Mouse (Mus musculus) liver, postnatal 0 days (tissue): ENCODE results near the gene Rab11a. TPM values are rescaled to one million over a fixed set of nuclear protein-coding genes. Genes with fewer than 3 reads are reported as not detected.
"Not testable (repeated sequence)": the region's sequence is repeated elsewhere in the genome, so short reads cannot be mapped to it uniquely, and the experiment has no call there.

ENCODE experiments used
- ATAC-seq: fragments of 200-750 bp; cut with Nextera tagmentation; 2 replicates; pipeline ENCODE4 v1.8.0; 2017; ENCODE audit warnings: mild to moderate bottlenecking, moderate library complexity
- DNase-seq: peaks from one replicate; pipeline ENCODE4 v3.0.0-alpha.2; 2016
- H3K27ac ChIP-seq: fragments of 300-500 bp; sonication (generic); 2 replicates; pipeline ENCODE4 v1.5.1; 2014; ENCODE audit warnings: antibody characterized with exemption, moderate library complexity, mild to moderate bottlenecking, low read depth
- H3K27me3 ChIP-seq: fragments of 300-500 bp; sonication (generic); 2 replicates; pipeline ENCODE4 v1.6.1; 2014; ENCODE audit warnings: low read length, control low read depth, mixed read lengths; ENCODE audit not compliant: insufficient read depth
- H3K36me3 ChIP-seq: fragments of 300-500 bp; sonication (generic); replicated peaks from 2 replicates; pipeline ENCODE4 v1.6.1; 2014; ENCODE audit warnings: mild to moderate bottlenecking, control low read depth, low read length, moderate library complexity, mixed read lengths; ENCODE audit not compliant: insufficient read depth
- H3K4me1 ChIP-seq: fragments of 300-500 bp; sonication (generic); 2 replicates; pipeline ENCODE4 v1.6.1; 2014; ENCODE audit warnings: antibody characterized with exemption, mild to moderate bottlenecking, control low read depth; ENCODE audit not compliant: insufficient read depth
- H3K4me2 ChIP-seq: fragments of 300-500 bp; sonication (generic); 2 replicates; pipeline ENCODE4 v1.6.1; 2014; ENCODE audit warnings: low read depth, mild to moderate bottlenecking, low read length, moderate library complexity, mixed read lengths
- H3K4me3 ChIP-seq: fragments of 300-500 bp; sonication (generic); 2 replicates; pipeline ENCODE4 v1.5.1; 2014; ENCODE audit warnings: low read depth, low read length
- H3K9ac ChIP-seq: fragments of 300-500 bp; sonication (generic); replicated peaks from 2 replicates; pipeline ENCODE4 v1.6.1; 2014; ENCODE audit warnings: mild to moderate bottlenecking, moderate library complexity
- H3K9me3 ChIP-seq: fragments of 300-500 bp; sonication (generic); 2 replicates; pipeline ENCODE4 v1.6.1; 2016; ENCODE audit warnings: mild to moderate bottlenecking, control low read depth, low read length, mixed read lengths
- CTCF ChIP-seq: sonication (generic); IDR thresholded peaks from 2 replicates; pipeline ENCODE4 v1.5.1; 2016; ENCODE audit warnings: antibody characterized with exemption, low read depth
- EP300 ChIP-seq: IDR thresholded peaks from 2 replicates; pipeline ENCODE4 v1.6.1; 2016; ENCODE audit warnings: antibody characterized with exemption, low read depth, mild to moderate bottlenecking
- WGBS: fragments of 180-500 bp; shearing (Covaris S2); extraction: QIAGEN DNeasy Blood & Tissue Kit; methylation state at CpG from one replicate; pipeline ENCODE4 v1.1.7; 2014; ENCODE audit not compliant: insufficient replicate concordance; 5-methylcytosine and 5-hydroxymethylcytosine counted together
- polyA plus RNA-seq: library from polyadenylated mRNA; unstranded; fragments of >200 nt; fragmentation: Nextera tagmentation; extraction: Ambion mirVana; gene quantifications from 2 replicates; pipeline ENCODE4 v1.2.1, GENCODE M21; 2015

The Rab11a gene
- polyA plus RNA-seq, 1 experiment from 2014 or later: 331 TPM

DNA sequence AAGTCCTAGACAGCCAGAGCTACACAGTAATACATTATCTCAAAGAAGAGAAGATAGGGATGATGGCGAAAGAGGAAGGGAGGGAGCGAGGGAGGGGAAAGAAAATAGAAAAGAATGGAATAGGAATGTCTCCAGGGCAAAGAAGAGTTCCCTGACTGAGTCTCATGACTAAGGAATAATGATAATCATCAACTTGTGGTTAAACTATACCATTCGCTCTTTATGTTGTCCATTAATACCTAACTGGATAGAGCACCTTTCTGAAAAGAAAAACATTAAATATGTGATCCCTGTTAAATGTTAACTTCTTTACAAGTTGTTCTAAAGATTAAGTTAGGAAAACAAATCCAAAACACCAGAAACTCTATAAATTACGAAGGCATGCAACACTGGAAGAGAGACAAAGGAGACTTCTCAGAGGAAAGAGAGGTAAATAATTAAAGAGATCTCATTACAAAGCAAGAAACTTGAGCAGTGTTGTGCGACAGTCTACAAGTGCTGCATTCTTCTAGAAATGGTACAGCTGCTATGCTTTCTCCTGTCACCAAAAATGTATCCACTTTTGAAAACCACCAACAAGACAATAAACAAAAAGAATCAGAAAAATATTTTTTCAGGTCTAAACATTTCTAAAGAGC is 17.9 kb downstream of the Rab11a start:
- no peak for ATAC-seq
- no peak for DNase-seq
- Histone ChIP-seq H3K27me3 (no peaks in the 10 kb centered on the region), H3K4me2 (no peak overlapping the region), H3K9ac (no peak overlapping the region), H3K4me1 (0 out of 2 replicates have a peak, but pooled peaks cover under 1% of the 10 kb centered on the region), H3K27ac (no peak overlapping the region), H3K9me3 (no peaks in the 10 kb centered on the region), H3K4me3 (no peak overlapping the region), H3K36me3 (peaks cover 15% of the 10 kb centered on the region)
- WGBS: 66% methylated on average over 5 of the region's 5 CpGs
- TF ChIP-seq EP300: no peak

GRCm38 (mm10) chr9:64710291-64710690 is 27.3 kb downstream of the Rab11a start:
- H3K9ac ChIP-seq, H3K27me3 ChIP-seq, H3K4me2 ChIP-seq, H3K4me1 ChIP-seq, H3K9me3 ChIP-seq, H3K4me3 ChIP-seq, H3K27ac ChIP-seq, DNase-seq, ATAC-seq: not testable (repeated sequence)
- H3K36me3 ChIP-seq: peaks cover 27% of the 10 kb centered on the region
- 87% methylated on average over 3 of the region's 5 CpGs for WGBS

DNA sequence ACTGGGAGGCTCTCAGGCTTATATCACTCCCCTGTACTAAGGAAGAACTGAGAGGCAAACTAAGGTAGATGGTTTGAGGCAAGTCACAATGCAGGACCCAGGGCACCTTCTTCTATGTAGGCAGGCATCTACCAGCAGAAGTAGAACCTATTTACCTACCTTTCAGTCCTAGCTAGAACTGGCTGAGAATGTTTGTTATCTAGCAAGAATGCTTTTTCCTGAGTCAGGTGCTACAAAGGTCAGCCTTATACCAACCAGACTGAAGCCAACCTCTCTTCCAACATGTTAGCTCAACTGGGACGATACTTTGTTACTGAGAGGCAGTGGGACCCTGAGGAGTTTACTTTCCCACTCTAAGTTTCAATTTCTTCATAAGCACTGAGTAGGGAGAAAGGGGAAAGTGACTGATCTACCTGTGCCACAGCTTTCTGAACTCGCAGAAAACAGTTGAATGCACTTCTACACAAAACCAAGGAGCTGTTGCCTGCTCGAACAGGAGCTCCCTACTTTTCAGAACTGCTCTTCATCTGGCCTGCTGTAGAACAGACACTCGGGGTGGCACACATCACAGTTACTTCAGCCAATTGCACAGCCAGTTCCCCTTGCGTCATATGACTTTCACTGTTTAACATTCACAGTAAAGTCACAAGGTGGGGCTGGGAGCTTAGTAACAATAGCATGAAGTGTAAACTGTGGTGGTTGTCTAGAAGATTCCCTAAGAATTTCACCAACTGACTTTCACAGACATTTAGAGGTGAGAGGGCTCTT is 33.3 kb downstream of the Rab11a start:
- 63% methylated on average over 5 of the region's 5 CpGs for WGBS
- TF ChIP-seq CTCF (no peak), EP300 (no peak)
- H3K27ac ChIP-seq: peak overlapping the region; percentile 12; the same call in 1 of the 2 replicates

GRCm38 (mm10) chr9:64703420-64703965 is 34.1 kb downstream of the Rab11a start:
- H3K27ac ChIP-seq: no peak overlapping the region; the same call in 1 of the 2 replicates

More for the DNA sequence above, 33.3 kb downstream of the Rab11a start:
- Histone ChIP-seq H3K9ac (no peak overlapping the region), H3K4me2 (no peak overlapping the region), H3K4me1 (peaks cover 24% of the 10 kb centered on the region), H3K9me3 (no peaks in the 10 kb centered on the region), H3K36me3 (peaks cover 23% of the 10 kb centered on the region), H3K27me3 (no peaks in the 10 kb centered on the region), H3K4me3 (no peak overlapping the region)
- DNase-seq (no peak), ATAC-seq (no peak)

DNA sequence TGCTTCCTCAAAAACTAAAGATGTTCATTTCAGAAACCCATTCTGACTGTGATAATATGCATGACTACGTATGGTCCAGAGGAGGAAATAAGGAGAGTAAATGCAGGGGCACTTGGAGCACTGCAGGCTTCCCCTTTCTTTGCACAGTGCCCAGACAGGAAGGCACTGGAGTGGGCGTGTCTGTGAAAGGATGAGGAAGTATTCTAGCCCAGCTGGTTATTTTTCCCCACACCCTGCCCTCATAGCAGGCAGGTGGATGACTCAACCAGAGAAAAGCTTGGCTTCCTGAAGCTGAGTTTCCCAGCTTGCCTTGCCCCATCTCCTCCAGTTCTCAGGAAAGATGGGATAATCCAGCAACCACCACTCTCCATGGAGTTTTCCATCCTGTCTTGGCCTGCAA is 34.6 kb downstream of the Rab11a start:
- peaks cover 24% of the 10 kb centered on the region for H3K4me1 ChIP-seq
- no peak for TF ChIP-seq EP300
- no peak for TF ChIP-seq CTCF
- H3K27me3 ChIP-seq: no peaks in the 10 kb centered on the region
- H3K36me3 ChIP-seq: peaks cover 22% of the 10 kb centered on the region
- peak; percentile 58 for DNase-seq
- no peaks in the 10 kb centered on the region for H3K9me3 ChIP-seq
- H3K4me3 ChIP-seq: no peak overlapping the region
- 35% methylated on average over 2 of the region's 2 CpGs for WGBS
- peak; percentile 72 for ATAC-seq
- H3K9ac ChIP-seq: no peak overlapping the region
- no peak overlapping the region for H3K4me2 ChIP-seq
- no peak overlapping the region; the same call in 1 of the 2 replicates for H3K27ac ChIP-seq

More at GRCm38 (mm10) chr9:64703420-64703965, 34.1 kb downstream of the Rab11a start:
- H3K4me2 ChIP-seq: no peak overlapping the region
- H3K36me3 ChIP-seq: peaks cover 25% of the 10 kb centered on the region
- no peak for ATAC-seq
- H3K27me3 ChIP-seq: no peaks in the 10 kb centered on the region
- peaks cover 24% of the 10 kb centered on the region for H3K4me1 ChIP-seq
- TF ChIP-seq EP300 (no peak), CTCF (no peak)
- DNase-seq: no peak
- no peaks in the 10 kb centered on the region for H3K9me3 ChIP-seq
- H3K4me3 ChIP-seq: no peak overlapping the region
- no peak overlapping the region for H3K9ac ChIP-seq

GRCm38 (mm10) chr9:64702391-64702790 is 35.2 kb downstream of the Rab11a start:
- ATAC-seq: no peak
- Histone ChIP-seq H3K4me3 (no peak overlapping the region), H3K4me2 (no peak overlapping the region), H3K36me3 (peaks cover 17% of the 10 kb centered on the region), H3K27me3 (no peaks in the 10 kb centered on the region), H3K4me1 (peaks cover 24% of the 10 kb centered on the region), H3K9me3 (no peaks in the 10 kb centered on the region), H3K9ac (no peak overlapping the region), H3K27ac (no peak overlapping the region; the same call in 1 of the 2 replicates)
- DNase-seq: no peak
- TF ChIP-seq EP300 (no peak), CTCF (no peak)
